Mouse (Mus musculus): ENCODE data around the gene Slc26a5. TPM values are rescaled to one million over a fixed set of nuclear protein-coding genes. Genes with fewer than 3 reads are reported as not detected.
A peak's percentile ranks its signal among the peaks of the same experiment; 100 is the strongest.

Slc26a5 gene
- polyA plus RNA-seq, 1 experiment from 2014 or later, result 0.45 TPM

GRCm38 (mm10) chr5:21802907-21803306 lies 62.5 kb downstream of the Slc26a5 start:
- H3K4me1 ChIP-seq (ENCODE audit: control insufficient read depth, insufficient read depth, low read length), result no peaks in the 10 kb centered on the region
- no peak overlapping the region for H3K27ac ChIP-seq (replicated peaks; ENCODE audit: low read depth, low read length)
- no peaks in the 10 kb centered on the region for H3K9me3 ChIP-seq (ENCODE audit: control insufficient read depth, low read length)
- no peak overlapping the region for H3K9ac ChIP-seq (ENCODE audit: low read length)
- peaks cover 9% of the 10 kb centered on the region; the same call in 1 of the 2 replicates for H3K36me3 ChIP-seq (ENCODE audit: control insufficient read depth, insufficient read depth, low read length)
- H3K4me3 ChIP-seq (ENCODE audit: low read depth, low read length), result no peak overlapping the region
- DNase-seq (ENCODE audit: low spot score) (no peak), ATAC-seq (ENCODE audit: insufficient number of reproducible peaks, low FRiP score, low TSS enrichment, low read depth) (no peak)
- no peaks in the 10 kb centered on the region for H3K27me3 ChIP-seq (ENCODE audit: control insufficient read depth, insufficient read depth, low read length)
- no peak overlapping the region for H3K4me2 ChIP-seq (ENCODE audit: low read depth, severe bottlenecking)
- WGBS, result 91% methylated on average over 9 of the region's 9 CpGs

- DNase-seq (ENCODE audit: low spot score), result no peak
- no peak for ATAC-seq (ENCODE audit: insufficient number of reproducible peaks, low FRiP score, low TSS enrichment, low read depth)
- no peak overlapping the region for H3K27ac ChIP-seq (replicated peaks; ENCODE audit: low read depth, low read length)
Observed at GRCm38 (mm10) chr5:21792166-21792565, 73.2 kb downstream of the Slc26a5 start.

GRCm38 (mm10) chr5:21789061-21789460 lies 76.3 kb downstream of the Slc26a5 start:
- H3K27ac ChIP-seq (replicated peaks; ENCODE audit: low read depth, low read length), result no peak overlapping the region
- H3K9ac ChIP-seq (ENCODE audit: low read length), result no peak overlapping the region
- H3K9me3 ChIP-seq (ENCODE audit: control insufficient read depth, low read length), result no peaks in the 10 kb centered on the region
- H3K4me3 ChIP-seq (ENCODE audit: low read depth, low read length), result no peak overlapping the region
- DNase-seq (ENCODE audit: low spot score) (no peak), ATAC-seq (ENCODE audit: insufficient number of reproducible peaks, low FRiP score, low TSS enrichment, low read depth) (no peak)
- WGBS, result 65% methylated on average over 5 of the region's 5 CpGs
- H3K27me3 ChIP-seq (ENCODE audit: control insufficient read depth, insufficient read depth, low read length), result no peaks in the 10 kb centered on the region
- H3K4me1 ChIP-seq (ENCODE audit: control insufficient read depth, insufficient read depth, low read length), result no peaks in the 10 kb centered on the region; the same call in 1 of the 2 replicates
- no peaks in the 10 kb centered on the region for H3K36me3 ChIP-seq (ENCODE audit: control insufficient read depth, insufficient read depth, low read length)
- H3K4me2 ChIP-seq (ENCODE audit: low read depth, severe bottlenecking), result no peak overlapping the region

More at GRCm38 (mm10) chr5:21792166-21792565, 73.2 kb downstream of the Slc26a5 start:
- H3K4me3 ChIP-seq (ENCODE audit: low read depth, low read length), result no peak overlapping the region
- no peak overlapping the region for H3K9ac ChIP-seq (ENCODE audit: low read length)
- no peaks in the 10 kb centered on the region for H3K27me3 ChIP-seq (ENCODE audit: control insufficient read depth, insufficient read depth, low read length)
- peaks cover 5% of the 10 kb centered on the region; the same call in 1 of the 2 replicates for H3K36me3 ChIP-seq (ENCODE audit: control insufficient read depth, insufficient read depth, low read length)
- no peak overlapping the region for H3K4me2 ChIP-seq (ENCODE audit: low read depth, severe bottlenecking)
- H3K4me1 ChIP-seq (ENCODE audit: control insufficient read depth, insufficient read depth, low read length), result no peaks in the 10 kb centered on the region; the same call in 1 of the 2 replicates
- no peaks in the 10 kb centered on the region for H3K9me3 ChIP-seq (ENCODE audit: control insufficient read depth, low read length)

GRCm38 (mm10) chr5:21787186-21788105 lies 78.0 kb downstream of the Slc26a5 start:
- H3K9ac ChIP-seq (ENCODE audit: low read length), result peak overlapping the region; percentile 89
- peak overlapping the region; percentile 40 for H3K4me2 ChIP-seq (ENCODE audit: low read depth, severe bottlenecking)
- H3K27me3 ChIP-seq (ENCODE audit: control insufficient read depth, insufficient read depth, low read length), result no peaks in the 10 kb centered on the region
- no peaks in the 10 kb centered on the region for H3K36me3 ChIP-seq (ENCODE audit: control insufficient read depth, insufficient read depth, low read length)
- H3K9me3 ChIP-seq (ENCODE audit: control insufficient read depth, low read length), result no peaks in the 10 kb centered on the region
- peak overlapping the region; percentile 86 for H3K4me3 ChIP-seq (ENCODE audit: low read depth, low read length)
- H3K4me1 ChIP-seq (ENCODE audit: control insufficient read depth, insufficient read depth, low read length), result no peaks in the 10 kb centered on the region; the same call in 1 of the 2 replicates
- H3K27ac ChIP-seq (replicated peaks; ENCODE audit: low read depth, low read length), result no peak overlapping the region
- ATAC-seq (ENCODE audit: insufficient number of reproducible peaks, low FRiP score, low TSS enrichment, low read depth) (no peak), DNase-seq (ENCODE audit: low spot score) (no peak)
- WGBS, result 39% methylated on average over 11 of the region's 11 CpGs

- 2% methylated on average over 51 of the region's 51 CpGs for WGBS
- Histone ChIP-seq H3K4me1 (ENCODE audit: control insufficient read depth, insufficient read depth, low read length) (no peaks in the 10 kb centered on the region; the same call in 1 of the 2 replicates), H3K27me3 (ENCODE audit: control insufficient read depth, insufficient read depth, low read length) (no peaks in the 10 kb centered on the region), H3K27ac (replicated peaks; ENCODE audit: low read depth, low read length) (peak overlapping the region; percentile 9), H3K9ac (ENCODE audit: low read length) (peak overlapping the region; percentile 89), H3K9me3 (ENCODE audit: control insufficient read depth, low read length) (no peaks in the 10 kb centered on the region), H3K4me2 (ENCODE audit: low read depth, severe bottlenecking) (peak overlapping the region; percentile 40), H3K36me3 (ENCODE audit: control insufficient read depth, insufficient read depth, low read length) (peaks cover 5% of the 10 kb centered on the region; the same call in 1 of the 2 replicates), H3K4me3 (ENCODE audit: low read depth, low read length) (peak overlapping the region; percentile 86)
- peak; percentile 78 for ATAC-seq (ENCODE audit: insufficient number of reproducible peaks, low FRiP score, low TSS enrichment, low read depth)
- peak; percentile 97 for DNase-seq (ENCODE audit: low spot score)
Observed at GRCm38 (mm10) chr5:21786258-21787185, 78.9 kb downstream of the Slc26a5 start.

GRCm38 (mm10) chr5:21785776-21786175 lies 79.6 kb downstream of the Slc26a5 start:
- 80% methylated on average over 7 of the region's 7 CpGs for WGBS
- H3K27ac ChIP-seq (replicated peaks; ENCODE audit: low read depth, low read length), result no peak overlapping the region; the same call in 1 of the 2 replicates
- H3K27me3 ChIP-seq (ENCODE audit: control insufficient read depth, insufficient read depth, low read length), result no peaks in the 10 kb centered on the region
- no peaks in the 10 kb centered on the region for H3K9me3 ChIP-seq (ENCODE audit: control insufficient read depth, low read length)
- no peak overlapping the region for H3K9ac ChIP-seq (ENCODE audit: low read length)
- ATAC-seq (ENCODE audit: insufficient number of reproducible peaks, low FRiP score, low TSS enrichment, low read depth) (no peak), DNase-seq (ENCODE audit: low spot score) (no peak)
- no peak overlapping the region for H3K4me2 ChIP-seq (ENCODE audit: low read depth, severe bottlenecking)
- peaks cover 5% of the 10 kb centered on the region for H3K36me3 ChIP-seq (ENCODE audit: control insufficient read depth, insufficient read depth, low read length)
- H3K4me1 ChIP-seq (ENCODE audit: control insufficient read depth, insufficient read depth, low read length), result no peaks in the 10 kb centered on the region; the same call in 1 of the 2 replicates
- no peak overlapping the region for H3K4me3 ChIP-seq (ENCODE audit: low read depth, low read length)

- Histone ChIP-seq H3K4me3 (ENCODE audit: low read depth, low read length) (peak within 1 kb of the TSS; percentile 97), H3K9ac (ENCODE audit: low read length) (peak within 1 kb of the TSS; percentile 81), H3K36me3 (ENCODE audit: control insufficient read depth, insufficient read depth, low read length) (peaks cover 5% of the 10 kb centered on the region), H3K4me2 (ENCODE audit: low read depth, severe bottlenecking) (peak within 1 kb of the TSS; percentile 94), H3K27me3 (ENCODE audit: control insufficient read depth, insufficient read depth, low read length) (no peaks in the 10 kb centered on the region), H3K4me1 (ENCODE audit: control insufficient read depth, insufficient read depth, low read length) (no peaks in the 10 kb centered on the region; the same call in 1 of the 2 replicates), H3K27ac (replicated peaks; ENCODE audit: low read depth, low read length) (peak within 1 kb of the TSS; percentile 47; the same call in 1 of the 2 replicates), H3K9me3 (ENCODE audit: control insufficient read depth, low read length) (no peaks in the 10 kb centered on the region)
- ATAC-seq (ENCODE audit: insufficient number of reproducible peaks, low FRiP score, low TSS enrichment, low read depth) (peak; percentile 91), DNase-seq (ENCODE audit: low spot score) (peak; percentile 92)
- under 1% methylated on average over 37 of the region's 37 CpGs for WGBS
Observed at GRCm38 (mm10) chr5:21785053-21785452, 80.4 kb downstream of the Slc26a5 start, which contains the start of the genes Dnajc2 and Psmc2. Gene Dnajc2 (minus strand): TSS chr5:21785251. Gene Psmc2 (plus strand): TSS chr5:21785283.

Data from limb, embryonic 11.5 days (tissue).